Mouse (Mus musculus): ENCODE data around the gene Hnrnpll.

The Hnrnpll gene

DNA sequence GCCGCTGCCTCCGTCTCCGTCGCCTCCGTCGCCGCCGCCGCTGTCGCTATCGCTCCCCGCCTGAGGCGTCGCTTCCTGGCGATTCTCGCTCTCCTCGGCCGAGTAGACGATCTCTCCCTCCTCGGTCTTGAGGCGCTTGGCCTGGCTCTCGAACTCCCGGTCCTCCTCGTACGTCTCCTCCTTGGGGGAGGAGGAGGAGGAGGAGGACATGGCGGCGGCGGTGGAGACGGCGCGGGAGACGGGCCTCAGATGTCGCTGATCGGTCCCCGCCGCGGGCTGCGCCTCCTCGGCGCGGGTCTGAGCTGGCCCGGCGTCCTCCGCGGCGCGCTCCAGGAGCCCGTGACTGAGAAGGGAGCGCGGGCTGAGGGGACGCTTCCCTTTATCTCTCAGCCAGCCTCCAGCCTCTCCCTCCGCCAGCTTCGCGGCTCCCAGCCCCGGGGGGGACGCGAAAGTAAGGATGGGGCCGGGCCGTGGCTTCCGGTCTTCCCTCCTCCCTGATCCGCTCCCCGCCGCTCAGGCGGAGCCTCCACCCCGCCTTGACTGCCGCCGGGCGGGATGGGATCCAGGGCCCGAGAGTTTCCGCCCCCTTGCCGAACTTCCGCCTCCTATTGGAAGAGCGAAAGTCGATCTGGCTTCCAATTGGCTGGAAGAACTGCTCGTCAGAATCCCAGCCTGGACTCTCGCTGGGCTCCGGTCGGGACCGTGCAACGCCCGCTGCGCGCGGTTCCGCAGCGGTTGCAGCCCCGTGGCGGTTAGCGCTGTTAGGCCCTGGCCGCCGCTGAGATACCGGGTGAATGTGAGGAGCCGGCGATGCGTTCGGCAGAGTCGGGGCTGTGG is at the start of gene Hnrnpll:
Hnrnpll (minus strand) TSS at position 552 of the 837 bp plus-strand sequence.
- DNase-seq (ENCODE audit: low read depth): peak; percentile 94

- DNase-seq (ENCODE audit: low read depth): no peak
Observed at GRCm38 (mm10) chr17:80105348-80105978, 43.3 kb upstream of the Hnrnpll start.

DNA sequence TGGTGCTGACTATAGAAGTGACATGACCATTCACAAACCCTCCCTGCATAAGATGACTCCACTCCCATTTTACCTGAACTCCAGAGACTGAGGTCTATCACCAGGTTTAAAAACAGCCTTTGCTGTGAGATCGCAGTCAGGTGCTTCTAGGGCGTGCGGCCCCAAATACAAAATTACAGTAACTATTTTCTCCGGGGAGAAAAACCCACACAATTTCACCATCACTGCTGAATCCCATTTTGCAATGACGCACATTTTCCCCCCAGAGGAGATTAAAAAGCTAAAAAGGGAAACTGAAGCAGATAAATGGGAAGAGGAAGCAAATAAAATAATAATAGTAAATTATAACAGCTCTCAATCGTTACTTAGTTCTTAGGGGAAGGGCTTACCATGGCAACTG is 37.7 kb upstream of the Hnrnpll start:
- DNase-seq (ENCODE audit: low read depth): no peak

- no peak for DNase-seq (ENCODE audit: low read depth)
Observed at GRCm38 (mm10) chr17:80097221-80097620, 35.1 kb upstream of the Hnrnpll start.

GRCm38 (mm10) chr17:80096720-80097114 is 34.6 kb upstream of the Hnrnpll start:
- DNase-seq (ENCODE audit: low read depth): no peak

GRCm38 (mm10) chr17:80096043-80096719 is 34.0 kb upstream of the Hnrnpll start:
- no peak for DNase-seq (ENCODE audit: low read depth)

DNA sequence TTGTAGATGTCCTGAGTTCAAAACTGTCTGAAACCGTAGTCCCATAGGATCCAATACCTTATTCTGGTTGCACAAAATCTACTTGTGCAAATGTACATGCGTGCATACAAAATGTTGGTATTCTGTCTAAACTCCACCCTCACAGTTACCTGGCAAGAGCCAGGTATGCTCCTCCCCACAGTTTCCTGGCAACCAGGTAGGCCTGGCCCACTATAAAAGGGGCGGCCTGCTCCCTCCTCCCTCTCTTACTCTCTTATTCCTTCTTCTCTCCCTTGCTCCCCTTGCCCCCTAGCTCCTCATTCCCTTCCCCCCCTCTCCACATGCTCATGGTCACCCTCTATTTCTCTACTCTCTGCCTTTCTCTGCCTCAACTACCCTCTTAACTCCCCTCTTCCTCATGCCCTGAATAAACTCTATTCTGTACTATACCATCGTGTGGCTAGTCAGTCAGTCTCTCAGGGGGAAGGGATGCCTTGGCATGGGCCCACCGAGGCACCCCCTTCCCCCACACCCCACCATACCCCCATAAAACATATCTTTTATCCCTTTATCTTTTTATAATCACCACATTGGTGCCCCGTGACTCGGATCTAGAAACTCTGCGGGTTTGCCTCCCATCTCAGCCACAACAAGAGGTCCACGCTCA is 33.2 kb upstream of the Hnrnpll start:
- no peak for DNase-seq (ENCODE audit: low read depth)

DNA sequence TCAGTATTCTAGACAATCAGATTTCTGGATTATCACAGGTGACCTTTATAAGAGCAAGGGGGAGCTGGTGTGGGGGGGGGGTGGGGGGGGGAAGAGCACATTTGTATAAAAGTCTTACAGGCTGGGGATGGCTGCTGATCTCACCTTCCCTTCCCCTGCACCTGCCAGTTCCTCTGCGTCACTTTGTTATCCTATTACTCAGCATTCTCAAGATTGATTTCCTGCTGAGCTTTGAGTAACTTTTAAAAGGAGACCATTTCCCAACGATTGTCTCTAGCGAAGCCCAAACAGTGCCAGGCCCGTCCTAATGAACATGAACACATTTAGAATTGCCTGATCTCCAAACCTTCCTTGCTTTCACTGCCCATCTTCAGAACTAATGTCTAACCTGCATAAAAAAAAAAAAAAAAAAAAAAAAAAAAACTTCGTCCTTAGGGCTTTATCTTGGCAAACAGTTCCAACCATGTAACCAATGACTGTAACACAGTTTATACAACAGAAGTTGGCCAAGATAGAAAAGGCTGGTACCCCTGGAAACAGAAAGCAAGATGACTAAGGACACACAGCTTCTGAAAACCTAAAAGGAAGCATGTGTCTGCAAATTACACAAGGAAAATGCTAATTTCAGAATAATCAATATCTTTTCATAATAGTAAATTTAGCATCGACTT is 29.9 kb upstream of the Hnrnpll start:
- DNase-seq (ENCODE audit: low read depth): no peak

GRCm38 (mm10) chr17:80090551-80090950 is 28.4 kb upstream of the Hnrnpll start:
- no peak for DNase-seq (ENCODE audit: low read depth)

DNA sequence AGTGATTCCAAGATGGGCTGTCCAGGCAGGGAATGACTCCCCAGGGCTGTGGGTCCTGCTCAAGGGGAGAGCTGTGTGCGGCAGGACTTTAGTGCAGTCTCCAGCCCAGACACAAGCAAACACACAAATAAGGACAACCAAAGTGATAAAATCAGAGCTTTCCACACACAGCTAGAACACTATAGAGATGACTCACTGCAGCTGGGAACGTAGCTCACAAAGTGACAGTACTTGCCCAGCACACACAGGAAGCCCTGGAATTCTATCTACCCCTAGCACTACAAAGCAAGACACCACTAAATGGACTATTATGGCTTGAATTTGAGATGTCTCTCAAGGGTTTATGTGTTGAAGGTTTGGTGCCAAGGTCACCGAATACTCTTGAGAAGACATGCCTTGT is 26.0 kb upstream of the Hnrnpll start:
- DNase-seq (ENCODE audit: low read depth): no peak

- DNase-seq (ENCODE audit: low read depth): no peak
Observed at GRCm38 (mm10) chr17:80086591-80086990, 24.5 kb upstream of the Hnrnpll start.

DNA sequence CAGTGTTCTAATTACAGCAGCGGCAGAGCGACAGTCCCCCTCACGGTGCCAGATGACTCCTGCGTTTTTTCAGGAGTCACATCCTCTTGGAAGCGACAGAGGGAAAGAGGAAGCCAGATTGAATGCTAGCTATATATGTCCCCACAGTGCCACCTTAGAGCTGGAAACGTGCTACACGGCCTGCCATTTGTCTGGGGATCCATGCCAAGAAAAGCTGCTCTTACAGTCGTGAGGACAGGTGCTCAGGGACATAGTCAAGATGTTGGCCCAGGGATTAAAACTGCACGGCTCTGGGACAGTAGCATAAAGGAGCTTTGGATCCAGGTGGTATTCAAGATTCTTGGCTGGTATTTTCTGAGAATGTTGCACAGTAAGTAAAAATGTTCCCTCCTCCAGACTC is 22.3 kb upstream of the Hnrnpll start:
- DNase-seq (ENCODE audit: low read depth): no peak

DNA sequence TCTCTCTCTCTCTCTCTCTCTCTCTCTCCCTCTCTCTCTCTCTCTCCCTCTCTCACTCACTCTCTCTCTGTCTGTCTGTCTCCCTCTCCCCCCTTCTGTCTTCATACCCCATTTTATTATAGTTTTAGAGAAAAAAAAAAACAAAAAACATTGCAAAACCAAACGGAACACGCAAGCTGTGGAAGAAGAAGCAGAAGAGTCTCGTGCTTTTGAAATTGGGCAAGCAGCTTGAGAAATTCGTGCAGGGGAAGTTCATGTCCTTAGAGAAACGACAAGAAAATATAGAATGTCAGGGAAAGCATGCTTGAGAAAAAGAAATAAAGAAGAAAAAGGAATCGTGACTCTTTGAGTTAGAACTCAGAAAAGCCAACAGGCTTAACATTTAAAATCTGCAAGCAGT is 21.1 kb upstream of the Hnrnpll start:
- no peak for DNase-seq (ENCODE audit: low read depth)

DNA sequence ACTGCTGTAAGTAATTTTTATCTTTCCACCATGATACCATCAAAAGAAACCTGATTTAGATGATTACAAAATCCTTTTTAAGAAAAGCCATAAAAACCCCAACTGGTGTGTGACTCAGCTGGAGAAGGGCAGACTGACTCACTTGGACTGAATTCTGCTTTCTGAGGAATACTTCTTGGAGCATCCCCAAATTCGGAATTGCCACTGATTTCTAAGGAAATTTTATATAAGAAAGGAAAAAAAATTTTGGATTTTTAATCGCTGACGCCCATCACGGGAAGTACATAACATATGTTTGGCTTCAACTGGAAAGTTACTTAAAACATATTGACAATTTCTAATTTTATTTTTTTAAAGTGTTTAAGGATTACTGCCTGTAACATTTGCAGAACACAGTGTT is 16.6 kb upstream of the Hnrnpll start:
- DNase-seq (ENCODE audit: low read depth): no peak

- no peak for DNase-seq (ENCODE audit: low read depth)
Observed at GRCm38 (mm10) chr17:80067257-80067656, 5.1 kb upstream of the Hnrnpll start.

DNA sequence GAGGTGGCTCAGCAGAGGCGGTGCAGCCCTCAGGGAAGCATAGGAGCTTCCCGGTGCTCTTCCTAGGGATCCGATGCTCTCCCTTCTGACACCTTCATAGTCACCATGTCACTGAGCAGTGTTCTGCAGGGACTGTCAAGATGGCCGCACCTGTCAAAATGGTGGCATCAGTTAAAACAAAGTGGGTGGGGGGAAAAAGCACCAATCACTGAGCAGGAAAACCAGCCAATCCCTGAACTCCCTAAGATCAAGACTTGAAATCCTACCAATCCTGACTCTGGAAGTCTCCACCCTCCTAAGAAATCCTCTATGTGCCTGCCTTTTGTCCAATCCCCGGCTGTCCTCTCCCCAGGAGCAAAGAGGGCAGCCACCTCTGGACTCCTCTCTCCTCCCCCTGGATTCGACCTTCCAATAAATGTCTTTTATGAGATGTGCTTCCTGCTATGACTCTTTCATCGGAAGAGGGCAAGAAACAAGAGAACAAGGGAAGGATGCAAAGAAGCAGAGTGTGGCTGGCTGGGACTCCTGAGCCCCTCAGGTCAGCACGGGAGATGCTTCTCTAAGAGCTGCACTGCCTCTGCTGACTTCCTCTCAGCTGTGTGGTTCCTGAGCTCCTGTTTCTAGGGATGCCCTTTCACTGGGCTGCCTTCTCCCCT is 1.8 kb upstream of the Hnrnpll start:
- no peak for DNase-seq (ENCODE audit: low read depth)

DNA sequence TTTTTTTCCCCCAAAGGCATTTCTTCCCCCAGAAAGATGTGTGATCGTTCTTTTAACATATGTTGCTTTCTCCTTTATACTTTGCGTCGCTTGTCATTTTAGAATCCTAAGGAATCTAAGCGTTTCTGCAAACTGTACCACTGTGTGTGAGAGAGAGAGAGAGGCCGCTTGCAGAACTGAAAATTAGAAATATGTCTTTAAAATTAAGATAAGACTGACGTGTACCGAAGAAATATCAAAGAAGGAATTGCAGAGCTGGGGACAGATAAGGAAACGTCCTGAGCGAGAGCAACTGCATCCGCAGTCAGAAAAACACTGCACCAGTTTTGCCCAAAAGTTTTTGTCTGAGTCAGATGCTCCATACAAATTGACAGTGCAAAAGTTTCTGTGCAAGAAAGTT is 1.3 kb upstream of the Hnrnpll start:
- no peak for DNase-seq (ENCODE audit: low read depth)

GRCm38 (mm10) chr17:80062620-80063010 is 481 bp upstream of the Hnrnpll start:
- no peak for DNase-seq (ENCODE audit: low read depth)

DNA sequence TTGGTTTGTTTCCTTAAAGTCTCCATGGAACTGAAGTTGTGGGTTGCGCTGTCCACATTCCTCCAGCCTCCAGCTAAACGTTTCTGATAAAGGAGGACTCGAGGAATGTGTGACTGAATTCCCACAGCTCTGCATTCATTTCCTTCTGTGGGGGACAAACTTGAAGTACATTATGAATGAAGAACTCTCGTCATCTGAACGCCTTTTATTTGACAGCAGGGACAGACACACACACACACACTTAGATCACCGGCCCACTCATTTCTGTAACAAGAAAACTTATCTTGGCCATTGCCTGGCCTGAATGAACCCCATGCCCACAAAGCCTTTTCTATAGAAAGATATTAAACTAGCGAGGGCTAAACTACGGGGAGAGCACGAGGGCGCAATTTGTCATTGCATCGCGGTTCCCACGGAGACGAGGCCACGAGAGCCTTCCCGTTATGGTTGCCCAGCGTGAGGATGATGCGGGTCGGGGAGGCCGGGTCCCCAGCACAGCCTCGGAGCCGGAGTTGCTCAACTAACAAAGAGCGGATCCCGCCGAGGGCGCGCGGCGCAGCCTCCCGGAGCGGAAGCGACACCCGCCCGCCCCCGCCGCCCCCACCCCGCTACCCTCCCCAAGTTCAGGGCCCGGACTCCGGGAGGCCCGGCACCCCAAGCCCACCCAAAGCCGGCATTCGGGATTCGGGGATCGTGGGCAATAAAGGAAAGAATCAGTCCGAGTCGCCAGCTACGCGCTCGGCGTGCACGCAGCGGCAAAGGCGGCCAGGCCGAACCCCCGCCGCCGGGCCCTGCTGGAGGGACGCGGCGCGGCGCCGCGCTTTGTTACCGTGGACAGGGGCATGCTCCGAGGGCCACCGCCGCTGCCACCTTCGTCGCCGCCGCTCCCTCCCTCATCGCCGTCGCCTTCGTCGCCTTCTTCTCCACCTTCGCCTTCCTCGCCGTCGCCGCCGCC is 1.0 kb downstream of the Hnrnpll start:
- no peak for DNase-seq (ENCODE audit: low read depth)

DNA sequence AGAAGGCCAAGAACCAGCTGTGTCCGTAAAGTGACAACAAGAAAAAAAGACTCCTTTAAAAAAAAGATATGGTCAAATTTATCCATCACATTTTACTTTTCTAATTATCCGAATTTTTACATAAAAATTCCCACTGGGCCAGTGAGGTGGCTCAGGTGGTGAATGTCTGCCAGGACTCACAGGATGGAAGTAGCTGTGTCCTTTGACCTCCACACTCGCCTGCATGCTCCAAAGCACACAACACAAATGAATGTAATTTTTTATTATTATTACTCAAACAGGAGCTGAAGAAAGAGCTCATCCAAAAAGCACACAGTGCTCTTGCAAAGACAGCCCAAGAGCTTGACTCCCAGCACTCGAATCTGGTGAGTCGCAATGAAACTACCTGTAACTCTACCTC is 2.0 kb downstream of the Hnrnpll start:
- DNase-seq (ENCODE audit: low read depth): no peak

Data from c-Kit-positive CD71-negative TER-119-negative erythroid progenitor cells, embryonic 14.5 days (primary cell).